Mouse (Mus musculus) granulocyte monocyte progenitor cell, adult 5-6 weeks (primary cell): ENCODE measurements around the gene Gm20547. TPM values are rescaled to one million over a fixed set of nuclear protein-coding genes. Genes with fewer than 3 reads are reported as not detected.
A peak's percentile ranks its signal among the peaks of the same experiment; 100 is the strongest.
"Not testable (repeated sequence)": the region's sequence is repeated elsewhere in the genome, so short reads cannot be mapped to it uniquely, and the experiment has no call there.

ENCODE experiments used
- ATAC-seq: replicated peaks from 2 replicates; pipeline ENCODE4 v1.8.0; 2016; ENCODE audit warnings: mild to moderate bottlenecking, moderate TSS enrichment, inconsistent platforms; ENCODE audit not compliant: poor library complexity, severe bottlenecking
- total RNA-seq, 2 experiments: library from RNA; stranded (forward) in 1 of 2; stranded (reverse) in 1 of 2; fragments of 200-712, 200-1000 nt in 1 of 2; fragments of >200 nt in 1 of 2; fragmentation: Nextera tagmentation in 1 of 2; gene quantifications; 2 replicates each; pipeline ENCODE4 v1.2.3; 2014 to 2017

Gm20547 gene
- total RNA-seq (2014; fragmentation: Nextera tagmentation) (not detected in 2 replicates), total RNA-seq (2017) (not detected in 2 replicates)

- no peak for ATAC-seq
Observed at GRCm38 (mm10) chr17:34881683-34882310, at the start of gene Gm20547. Gm20547 (minus strand) TSS chr17:34882042.

DNA sequence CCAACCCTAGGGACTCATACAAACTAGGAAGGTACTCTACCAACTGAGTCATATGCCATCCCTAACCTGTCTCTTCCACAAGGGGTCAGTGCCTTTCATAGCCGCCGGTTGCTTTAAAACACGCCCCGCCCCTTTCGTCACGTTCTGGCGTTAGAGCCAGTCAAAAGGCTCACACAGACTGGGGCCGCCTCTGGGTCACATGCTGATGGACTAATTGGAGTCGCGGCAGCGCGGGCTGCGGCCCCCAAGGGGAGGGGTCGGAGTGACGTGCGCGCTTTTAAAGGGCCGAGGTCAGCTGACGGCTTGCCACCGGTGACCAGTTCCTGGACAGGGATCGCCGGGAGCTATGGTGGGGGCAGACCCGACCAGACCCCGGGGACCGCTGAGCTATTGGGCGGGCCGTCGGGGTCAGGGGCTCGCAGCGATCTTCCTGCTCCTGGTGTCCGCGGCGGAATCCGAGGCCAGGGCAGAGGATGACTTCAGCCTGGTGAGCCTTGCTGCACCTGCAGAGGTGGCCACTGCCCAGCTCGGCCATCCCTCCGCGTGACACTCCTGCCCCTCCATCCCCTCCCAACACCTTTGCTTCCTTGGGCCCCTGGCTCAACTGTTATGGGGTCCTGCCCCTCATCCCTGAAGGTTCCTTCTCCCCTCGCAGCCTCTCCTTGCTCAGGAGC is 49.4 kb upstream of the Gm20547 start, which contains the start of gene Neu1:
Gene Neu1, plus strand, starts transcription at position 193 of the 674 bp plus-strand sequence.
- peak; percentile 91 for ATAC-seq

DNA sequence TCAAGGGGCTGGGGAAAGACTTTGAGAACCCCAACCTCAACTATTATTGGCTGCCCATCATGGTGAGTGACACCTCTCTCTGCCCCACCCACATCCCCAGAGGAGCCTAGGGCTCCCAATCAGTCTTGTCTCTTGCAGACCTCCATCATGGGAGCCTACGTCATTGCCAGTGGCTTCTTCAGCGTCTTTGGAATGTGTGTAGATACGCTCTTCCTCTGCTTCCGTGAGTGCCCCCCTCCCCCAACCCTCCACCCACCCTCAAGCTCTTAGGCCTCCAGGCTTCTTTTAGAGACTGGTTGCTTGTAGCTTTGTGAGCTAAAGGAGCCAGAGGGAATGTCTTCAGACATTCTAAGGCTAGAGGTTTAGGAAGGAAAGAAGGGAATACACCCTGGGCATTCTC is 47.0 kb upstream of the Gm20547 start:
- no peak for ATAC-seq

DNA sequence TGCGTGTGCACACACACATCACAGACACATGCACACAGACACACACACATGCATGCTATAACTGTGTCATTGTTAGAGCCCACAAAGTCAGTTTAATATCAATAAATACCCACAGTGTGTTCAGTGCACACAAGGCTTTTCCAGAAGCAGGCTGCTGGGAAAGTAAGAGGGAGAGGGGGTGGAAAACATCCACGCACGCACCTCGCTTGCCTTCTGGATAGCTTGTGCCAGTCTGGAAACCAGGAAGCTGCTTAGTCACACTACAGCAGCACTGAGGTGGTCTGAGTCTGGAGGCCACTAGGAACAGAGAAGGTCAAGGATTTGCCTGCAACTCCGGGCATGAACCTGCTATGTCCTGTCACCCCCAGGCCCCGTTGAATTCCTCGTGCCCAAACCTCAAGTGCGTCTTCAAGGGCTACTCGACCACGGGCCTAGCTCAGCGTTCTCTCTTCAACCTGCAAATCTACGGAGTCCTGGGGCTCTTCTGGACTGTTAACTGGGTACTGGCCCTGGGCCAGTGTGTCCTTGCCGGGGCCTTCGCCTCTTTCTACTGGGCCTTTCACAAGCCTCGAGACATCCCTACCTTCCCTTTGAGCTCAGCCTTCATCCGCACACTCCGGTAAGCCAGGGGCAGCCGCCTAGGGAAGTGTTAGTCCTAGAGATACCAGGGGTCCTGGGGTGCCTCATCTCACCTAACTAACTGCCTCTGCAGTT is 45.6 kb upstream of the Gm20547 start:
- no peak for ATAC-seq

- ATAC-seq = peak; percentile 6; the same call in 1 of the 2 replicates
Observed at GRCm38 (mm10) chr17:34924258-34924657, 42.4 kb upstream of the Gm20547 start.

- no peak; the same call in 1 of the 2 replicates for ATAC-seq
Observed at GRCm38 (mm10) chr17:34922939-34923338, 41.1 kb upstream of the Gm20547 start.

DNA sequence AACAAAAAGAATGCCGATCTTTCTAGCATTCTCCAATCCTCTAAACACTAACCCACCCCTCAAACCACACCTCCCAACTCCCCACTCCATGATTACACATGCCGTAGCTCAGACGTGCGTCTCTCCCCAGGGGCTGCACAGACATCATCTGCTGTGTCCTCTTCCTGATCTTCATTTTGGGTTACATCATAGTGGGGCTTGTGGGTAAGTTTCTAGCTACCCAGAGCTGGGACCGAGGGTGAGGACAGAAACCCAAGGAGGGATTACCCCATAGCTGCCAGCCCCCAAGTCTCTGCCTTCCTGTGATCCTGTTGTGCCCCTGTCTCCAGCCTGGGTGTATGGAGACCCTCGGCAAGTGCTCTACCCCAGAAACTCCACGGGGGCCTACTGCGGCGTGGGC is 35.3 kb upstream of the Gm20547 start:
- ATAC-seq = peak; percentile 78

DNA sequence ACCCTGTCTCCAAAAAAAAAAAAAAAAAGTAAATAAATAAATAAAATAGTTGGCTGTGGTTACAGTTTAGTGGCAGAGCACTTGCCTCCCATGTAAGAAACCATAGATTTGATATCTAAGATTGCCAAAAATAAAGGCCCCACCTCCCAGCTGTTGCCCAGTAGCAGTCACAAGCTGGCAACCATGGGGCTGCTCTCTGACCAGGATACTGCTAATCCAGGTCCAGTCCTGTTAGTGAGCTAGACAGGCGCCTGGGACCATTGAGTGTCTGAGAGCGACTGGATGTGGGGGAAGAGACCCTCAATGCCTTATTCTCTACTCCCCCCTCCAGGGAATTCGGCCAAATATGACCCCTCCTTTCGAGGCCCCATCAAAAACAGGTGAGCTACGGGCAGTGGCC is 34.5 kb upstream of the Gm20547 start:
- no peak for ATAC-seq

- peak; percentile 20; the same call in 1 of the 2 replicates for ATAC-seq
Observed at GRCm38 (mm10) chr17:34915410-34915831, 33.6 kb upstream of the Gm20547 start.

GRCm38 (mm10) chr17:34913930-34914665 is 32.3 kb upstream of the Gm20547 start, which contains the start of gene Slc44a4:
Slc44a4 (plus strand) TSS chr17:34914466.
- no peak for ATAC-seq

GRCm38 (mm10) chr17:34911945-34912351 is 30.1 kb upstream of the Gm20547 start:
- peak; percentile 54 for ATAC-seq

DNA sequence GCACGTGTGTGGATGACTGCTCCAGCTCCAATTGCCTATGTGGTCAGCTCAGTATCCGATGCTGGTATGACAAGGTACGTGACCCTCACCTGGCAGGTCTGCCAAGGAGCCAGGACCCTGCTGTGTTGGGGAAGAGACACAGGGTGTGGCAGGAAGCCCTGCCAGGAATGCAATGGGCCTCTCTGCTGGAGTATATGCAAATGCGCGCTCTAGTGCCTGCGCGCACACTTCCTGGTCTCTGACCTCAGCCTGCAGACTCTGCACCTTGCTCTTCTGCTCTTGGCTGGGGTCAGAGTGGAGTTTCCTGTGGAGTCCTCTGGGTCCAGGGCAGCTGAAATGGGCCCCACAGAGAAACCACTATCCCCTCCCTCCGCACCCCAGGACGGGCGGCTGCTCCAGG is 29.1 kb upstream of the Gm20547 start:
- ATAC-seq = no peak

GRCm38 (mm10) chr17:34902895-34903294 is 21.1 kb upstream of the Gm20547 start:
- ATAC-seq = no peak

DNA sequence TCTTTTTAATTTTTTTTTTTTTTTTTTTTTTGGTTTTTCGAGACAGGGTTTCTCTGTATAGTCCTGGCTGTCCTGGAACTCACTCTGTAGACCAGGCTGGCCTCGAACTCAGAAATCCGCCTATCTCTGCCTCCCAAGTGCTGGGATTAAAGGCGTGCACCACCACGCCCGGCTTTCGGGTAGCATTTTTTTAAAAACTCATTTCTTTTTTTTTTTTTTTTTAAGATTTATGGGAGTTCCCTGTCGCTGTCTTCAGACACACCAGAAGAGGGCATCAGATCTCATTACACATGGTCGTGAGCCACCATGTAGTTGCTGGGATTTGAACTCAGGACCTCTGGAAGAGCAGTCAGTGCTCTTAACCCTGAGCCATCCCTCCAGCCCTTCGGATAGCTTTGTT is 20.1 kb upstream of the Gm20547 start:
- ATAC-seq = not testable (repeated sequence)

DNA sequence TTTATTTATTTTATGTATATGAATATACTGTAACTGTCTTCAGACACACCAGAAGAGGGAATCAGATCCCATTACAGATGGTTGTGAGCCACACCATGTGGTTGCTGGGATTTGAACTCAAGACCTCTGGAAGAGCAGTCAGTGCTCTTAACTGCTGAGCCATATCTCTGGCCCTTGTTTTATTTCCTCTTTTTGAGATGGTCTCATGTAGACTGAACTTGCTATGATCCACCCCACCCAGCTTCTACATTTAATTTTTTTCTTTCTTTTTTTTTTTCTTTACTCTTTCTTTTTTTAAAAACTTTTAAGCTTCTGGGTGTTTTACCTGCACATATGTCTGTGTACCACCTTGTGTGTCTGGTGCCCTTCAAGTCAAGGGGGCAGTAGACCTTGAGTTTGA is 19.0 kb upstream of the Gm20547 start:
- ATAC-seq = not testable (repeated sequence)

DNA sequence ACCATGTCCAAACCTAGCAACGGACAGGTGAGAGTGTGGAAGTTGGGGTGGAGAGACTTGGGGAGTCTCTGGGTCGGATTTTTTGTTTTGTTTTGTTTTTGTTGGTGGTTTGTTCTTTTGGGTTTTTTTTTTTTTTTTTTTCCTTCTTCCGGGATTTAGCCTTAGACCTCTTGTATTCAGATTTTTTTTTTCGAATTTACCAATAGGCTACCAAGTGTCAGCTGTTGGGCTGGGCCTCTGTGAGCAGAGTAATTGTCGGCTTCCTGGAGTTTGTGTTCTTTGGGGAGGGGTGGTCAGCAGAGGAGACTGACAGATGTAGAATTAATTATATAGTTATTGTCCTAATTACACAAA is 18.0 kb upstream of the Gm20547 start:
- ATAC-seq = no peak

DNA sequence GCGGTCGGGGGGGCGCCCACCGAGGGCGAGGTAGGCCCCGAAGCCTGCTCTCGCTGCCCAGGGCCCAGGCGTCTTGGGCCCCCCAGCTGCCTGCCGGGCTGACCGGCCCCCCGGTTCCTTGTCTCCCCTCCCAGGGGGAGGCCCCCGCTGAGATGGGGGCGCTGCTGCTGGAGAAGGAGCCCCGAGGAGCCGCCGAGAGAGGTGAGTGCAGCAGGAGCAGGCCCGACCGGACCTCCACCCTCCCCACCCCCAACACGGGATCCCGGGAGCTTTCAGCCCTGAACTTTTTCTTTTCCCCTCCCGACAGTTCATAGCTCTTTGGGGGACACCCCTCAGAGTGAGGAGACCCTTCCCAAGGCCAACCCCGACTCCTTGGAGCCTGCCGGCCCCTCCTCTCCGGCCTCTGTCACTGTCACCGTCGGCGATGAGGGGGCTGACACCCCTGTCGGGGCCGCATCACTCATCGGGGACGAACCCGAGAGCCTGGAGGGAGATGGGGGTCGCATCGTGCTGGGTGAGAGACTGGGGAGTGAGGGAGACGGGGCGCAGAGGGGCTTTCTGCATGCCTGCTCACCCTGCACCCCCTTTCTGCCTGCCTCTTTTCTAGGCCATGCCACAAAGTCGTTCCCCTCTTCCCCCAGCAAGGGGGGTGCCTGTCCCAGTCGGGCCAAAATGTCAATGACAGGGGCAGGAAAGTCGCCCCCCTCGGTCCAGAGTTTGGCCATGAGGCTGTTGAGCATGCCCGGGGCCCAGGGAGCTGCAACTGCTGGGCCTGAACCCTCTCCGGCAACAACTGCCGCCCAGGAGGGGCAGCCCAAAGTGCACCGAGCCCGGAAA is 17.4 kb upstream of the Gm20547 start:
- 0 out of 2 replicates have a peak, but pooled peaks have one; percentile 13 for ATAC-seq

GRCm38 (mm10) chr17:34898706-34899052 is 16.8 kb upstream of the Gm20547 start:
- ATAC-seq = no peak

- ATAC-seq = peak; percentile 16; the same call in 1 of the 2 replicates
Observed at GRCm38 (mm10) chr17:34898160-34898586, 16.3 kb upstream of the Gm20547 start, which contains the start of the genes C2 and Ehmt2. C2 (minus strand) TSS chr17:34898265. Ehmt2 (plus strand) TSS chr17:34898469.
